ENCODE assay signal across 23 mouse cellular contexts in the genomic region with DNA sequence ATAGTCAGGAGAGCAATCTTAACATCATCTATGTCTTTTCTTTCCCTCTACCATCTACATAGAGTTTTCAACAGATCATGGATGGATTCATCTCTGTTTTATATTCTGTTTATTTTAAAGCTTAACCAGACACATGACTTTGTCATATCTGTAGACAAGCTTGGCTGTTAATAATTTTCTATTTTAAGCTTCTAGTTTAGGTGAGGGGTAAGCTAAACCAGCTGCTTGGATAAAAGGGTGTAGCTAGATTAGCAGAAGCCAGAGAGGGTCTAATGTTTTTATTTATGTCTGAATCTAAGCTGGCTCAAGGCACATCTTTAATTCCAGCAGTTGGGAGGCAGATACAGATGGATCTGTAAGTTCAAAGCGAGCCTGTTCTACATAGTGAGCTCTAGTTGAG. TPM values are rescaled to one million over a fixed set of nuclear protein-coding genes. Genes with fewer than 3 reads are reported as not detected.
"Had no signal": no experiment of that assay in that cellular context is flagged by ENCODE, and none has a peak within 500 bp of the region (broad histone marks: within the 10 kb centered on the region; RNA-seq: fewer than 3 reads in every experiment).

No protein-coding gene starts in this region.

- H3K4me1 ChIP-seq: liver, embryonic 13.5 days; lung, embryonic 15.5 days; midbrain, embryonic 10.5 days; midbrain, embryonic 13.5 days had no signal

- H3K27me3 ChIP-seq: kidney, embryonic 15.5 days; liver, embryonic 13.5 days; lung, embryonic 15.5 days; megakaryocyte, embryonic 14.5 days; midbrain, embryonic 13.5 days; neural tube, embryonic 13.5 days; stomach, embryonic 15.5 days had no signal

- H3K4me3 ChIP-seq: kidney, embryonic 15.5 days; left cerebral cortex, adult 2 months; liver, embryonic 13.5 days; lung, embryonic 15.5 days; megakaryocyte, embryonic 14.5 days; midbrain, embryonic 10.5 days; midbrain, embryonic 13.5 days; myocyte; neural tube, embryonic 13.5 days; stomach, embryonic 15.5 days had no signal

- H3K36me3 ChIP-seq: kidney, embryonic 15.5 days; stomach, embryonic 15.5 days had no signal

- H3K9ac ChIP-seq: kidney, embryonic 15.5 days; liver, embryonic 13.5 days; lung, embryonic 15.5 days; midbrain, embryonic 13.5 days; neural tube, embryonic 13.5 days; stomach, embryonic 15.5 days had no signal

- H3K9me3 ChIP-seq: kidney, embryonic 15.5 days; liver, embryonic 13.5 days; lung, embryonic 15.5 days; megakaryocyte, embryonic 14.5 days; midbrain, embryonic 10.5 days; midbrain, embryonic 13.5 days; neural tube, embryonic 13.5 days; stomach, embryonic 15.5 days had no signal

- DNase-seq: kidney, adult 8-10 months; kidney, postnatal 10 days; kidney, postnatal 36 days; layer of hippocampus, postnatal 36 days; liver, embryonic 13.5 days; retina, postnatal 1 day; right cerebral cortex, postnatal 25 days; spleen, adult 18-20 months; thymus, postnatal 25 days had no signal

- H3K27ac ChIP-seq: kidney, embryonic 15.5 days; left cerebral cortex, adult 2 months; liver, embryonic 13.5 days; lung, embryonic 15.5 days; midbrain, embryonic 10.5 days; midbrain, embryonic 13.5 days; neural tube, embryonic 13.5 days; stomach, embryonic 15.5 days had no signal

- H3K4me2 ChIP-seq: kidney, embryonic 15.5 days; liver, embryonic 13.5 days; lung, embryonic 15.5 days; midbrain, embryonic 13.5 days; neural tube, embryonic 13.5 days; stomach, embryonic 15.5 days had no signal

- ATAC-seq: midbrain, embryonic 13.5 days; midbrain, embryonic 16.5 days had no signal

RNA-seq across cellular contexts. Expression of a gene that starts 36.2 kb away (rescaled TPM):
- total RNA-seq: monocyte, adult 5-6 weeks; neutrophil, adult 5-6 weeks had no signal
- polyA plus RNA-seq: liver, adult 2 months; midbrain, embryonic 13.5 days; neural tube, embryonic 13.5 days; thymus, postnatal 0 days had no signal

RNA-seq across cellular contexts. Expression of a gene that starts 40.0 kb away (rescaled TPM):
- total RNA-seq: monocyte, adult 5-6 weeks had no signal

RNA-seq across cellular contexts. Expression of a gene that starts 44.9 kb away (rescaled TPM):
- total RNA-seq: liver, adult 2 months; monocyte, adult 5-6 weeks; neutrophil, adult 5-6 weeks had no signal
- polyA plus RNA-seq: liver, adult 2 months had no signal
